Mouse (Mus musculus): ENCODE results near the gene Gsdma3.

DNA sequence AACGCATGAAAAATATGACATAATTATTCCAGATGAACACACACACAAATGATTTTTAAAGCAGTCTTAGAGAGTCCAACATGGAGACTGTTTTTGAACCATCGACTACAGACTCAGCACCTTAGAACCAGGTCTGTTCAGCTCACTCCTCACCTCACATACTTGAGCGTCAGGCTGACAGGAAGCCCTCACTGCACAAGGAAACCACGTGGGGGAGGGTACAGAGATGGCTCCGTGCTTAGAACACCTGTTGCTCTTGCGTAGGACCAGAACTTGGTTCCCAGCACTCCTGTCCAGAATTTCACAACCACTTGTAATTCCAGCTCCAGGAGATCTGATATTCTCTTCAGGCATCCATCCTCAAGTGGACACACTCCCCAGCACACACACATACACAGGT, 31.1 kb upstream of the Gsdma3 start:
- no peak for TF ChIP-seq POLR2A (IDR thresholded peaks at IDR 0.05; ENCODE audit: extremely low read depth, insufficient read depth, low read length)
- no peak for TF ChIP-seq CTCF (IDR thresholded peaks at IDR 0.05; ENCODE audit: extremely low read depth, insufficient read depth, low read length)

Data from cortical plate, adult 2 months (tissue).